Mouse (Mus musculus) right cerebral cortex, postnatal 14 days (tissue): ENCODE results near the gene Eno1.
A peak's percentile ranks its signal among the peaks of the same experiment; 100 is the strongest.
"Not testable (repeated sequence)": the region's sequence is repeated elsewhere in the genome, so short reads cannot be mapped to it uniquely, and the experiment has no call there.

Experiments used
- DNase-seq: peaks from one replicate; pipeline ENCODE4 v3.0.0; 2022

Eno1 gene

GRCm38 (mm10) chr4:150254416-150254815 lies 17.9 kb downstream of the Eno1 start:
- no peak for DNase-seq

GRCm38 (mm10) chr4:150255181-150255580 lies 18.7 kb downstream of the Eno1 start:
- DNase-seq, result no peak

- peak; percentile 79 for DNase-seq
Measured at GRCm38 (mm10) chr4:150257252-150258204, 21.0 kb downstream of the Eno1 start.

GRCm38 (mm10) chr4:150258388-150258787 lies 21.9 kb downstream of the Eno1 start:
- no peak for DNase-seq

- DNase-seq, result no peak
Measured at GRCm38 (mm10) chr4:150259577-150259976, 23.1 kb downstream of the Eno1 start.

GRCm38 (mm10) chr4:150260111-150260510 lies 23.6 kb downstream of the Eno1 start:
- DNase-seq, result no peak

GRCm38 (mm10) chr4:150260745-150261144 lies 24.2 kb downstream of the Eno1 start:
- DNase-seq, result no peak

GRCm38 (mm10) chr4:150262301-150262700 lies 25.8 kb downstream of the Eno1 start:
- no peak for DNase-seq

GRCm38 (mm10) chr4:150264903-150265302 lies 28.4 kb downstream of the Eno1 start:
- DNase-seq, result no peak

- DNase-seq, result no peak
Measured at GRCm38 (mm10) chr4:150265471-150265870, 28.9 kb downstream of the Eno1 start.

- DNase-seq, result no peak
Measured at GRCm38 (mm10) chr4:150266655-150267223, 30.2 kb downstream of the Eno1 start.

GRCm38 (mm10) chr4:150268674-150269653 lies 32.4 kb downstream of the Eno1 start:
- no peak for DNase-seq

- DNase-seq, result no peak
Measured at GRCm38 (mm10) chr4:150269679-150270078, 33.2 kb downstream of the Eno1 start.

GRCm38 (mm10) chr4:150270718-150271117 lies 34.2 kb downstream of the Eno1 start:
- DNase-seq, result not testable (repeated sequence)

- DNase-seq, result no peak
Measured at GRCm38 (mm10) chr4:150272725-150273124, 36.2 kb downstream of the Eno1 start.

- no peak for DNase-seq
Measured at GRCm38 (mm10) chr4:150275531-150275930, 39.0 kb downstream of the Eno1 start.

- DNase-seq, result not testable (repeated sequence)
Measured at GRCm38 (mm10) chr4:150279336-150279735, 42.8 kb downstream of the Eno1 start.

GRCm38 (mm10) chr4:150280002-150280401 lies 43.5 kb downstream of the Eno1 start:
- no peak for DNase-seq

GRCm38 (mm10) chr4:150280459-150280858 lies 43.9 kb downstream of the Eno1 start:
- no peak for DNase-seq

- DNase-seq, result peak; percentile 98
Measured at GRCm38 (mm10) chr4:150281018-150281761, 44.7 kb downstream of the Eno1 start, which contains the start of gene Rere. Rere (plus strand) TSS chr4:150281646.

GRCm38 (mm10) chr4:150281891-150282630 lies 45.5 kb downstream of the Eno1 start:
- peak; percentile 43 for DNase-seq
